Mouse (Mus musculus): ENCODE results near the gene Wdr18.

GRCm38 (mm10) chr10:79949873-79950272, 10.1 kb upstream of the Wdr18 start:
- TF ChIP-seq CTCF (conservative IDR thresholded peaks at IDR 0.05; ENCODE audit: insufficient read depth, insufficient read length, low read depth, low read length): no peak
- no peak for TF ChIP-seq POLR2A (IDR thresholded peaks at IDR 0.05; ENCODE audit: low read depth, low read length)
